Mouse (Mus musculus): ENCODE data around the gene Poldip3.

GRCm38 (mm10) chr15:83099533-83100331 is 49.5 kb downstream of the Poldip3 start:
- TF ChIP-seq POLR2A (IDR thresholded peaks at IDR 0.05; ENCODE audit: borderline replicate concordance, control insufficient read depth, low read depth, low read length) (peak; percentile 75), CTCF (IDR thresholded peaks at IDR 0.05; ENCODE audit: control insufficient read depth, insufficient read depth, low read length) (no peak)
